Mouse (Mus musculus): ENCODE measurements at regions not wholly inside any gene's neighbourhood (a gene's known extent, or its start where the extent isn't known, plus 50 kb on each side); places are given as distances from the start of the nearest gene placed in this dataset.

- DNase-seq = peak; percentile 28
Observed at GRCm38 (mm10) chr17:61960837-61961236, 920.3 kb downstream of the Efna5 start.

GRCm38 (mm10) chr17:61960017-61960813, 920.9 kb downstream of the Efna5 start:
- DNase-seq = no peak

- DNase-seq = no peak
Observed at GRCm38 (mm10) chr17:61917766-61918165, 963.4 kb downstream of the Efna5 start.

GRCm38 (mm10) chr17:61902898-61903297, 978.2 kb downstream of the Efna5 start:
- no peak for DNase-seq

- DNase-seq = no peak
Observed at GRCm38 (mm10) chr17:61890631-61891030, 990.5 kb downstream of the Efna5 start.

- no peak for DNase-seq
Observed at GRCm38 (mm10) chr17:61866154-61866553, 1015.0 kb downstream of the Efna5 start.

GRCm38 (mm10) chr17:61862437-61862836, 1018.7 kb downstream of the Efna5 start:
- no peak for DNase-seq

- DNase-seq = no peak
Observed at GRCm38 (mm10) chr17:61837555-61837954, 1043.6 kb downstream of the Efna5 start.

- DNase-seq = no peak
Observed at GRCm38 (mm10) chr17:61815490-61815889, 1065.6 kb downstream of the Efna5 start.

GRCm38 (mm10) chr17:61768361-61768760, 1112.8 kb downstream of the Efna5 start:
- DNase-seq = no peak

- DNase-seq = no peak
Observed at GRCm38 (mm10) chr17:61765143-61765542, 1116.0 kb downstream of the Efna5 start.
